ENCODE assay signal across 13 mouse cellular contexts in the genomic region with DNA sequence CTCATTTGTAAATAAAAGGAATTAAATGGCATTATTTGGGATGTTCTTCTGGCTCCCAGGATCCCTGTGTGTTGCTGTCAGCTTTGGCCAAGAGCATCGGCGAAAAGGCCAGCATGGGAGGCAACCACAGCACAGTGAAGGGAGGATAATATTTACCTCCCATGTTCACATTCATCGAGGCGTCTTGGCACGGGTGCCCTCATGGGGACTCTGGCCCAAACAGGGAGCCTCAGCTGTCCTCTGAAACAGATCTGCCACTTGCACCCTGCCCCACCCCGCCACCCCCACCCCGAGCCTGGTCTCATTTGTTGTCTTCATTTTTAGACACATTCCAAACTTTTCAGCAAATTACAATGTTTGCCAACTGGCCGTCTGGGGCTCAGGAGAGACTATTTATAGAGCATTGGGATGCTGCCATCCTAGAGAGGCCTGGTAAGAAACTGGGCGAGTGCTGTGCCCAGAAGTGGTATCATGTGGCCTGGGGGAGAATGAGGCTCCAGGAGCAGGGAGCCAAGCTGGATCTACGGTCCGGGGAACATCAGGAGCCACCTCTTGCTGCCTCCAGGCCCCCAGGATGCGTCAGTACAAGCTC. TPM values are rescaled to one million over a fixed set of nuclear protein-coding genes. Genes with fewer than 3 reads are reported as not detected.
A peak's percentile ranks its signal among the peaks of the same experiment; 100 is the strongest.
DNase-seq lines count a peak whose midpoint lies in the region; ATAC-seq and TF ChIP-seq lines count a peak whose summit lies in the region.
"Had no signal": no experiment of that assay in that cellular context is flagged by ENCODE, and none has a peak within 500 bp of the region (broad histone marks: within the 10 kb centered on the region; RNA-seq: fewer than 3 reads in every experiment).

No protein-coding gene starts in this region.

- no peak overlapping the region for H3K4me2 ChIP-seq in embryonic facial prominence, embryonic 14.5 days (ENCODE audit: low read depth, low read length)
- H3K4me2 ChIP-seq: lung, embryonic 14.5 days; midbrain, embryonic 15.5 days had no signal

- intact Hi-C loops in heart, postnatal 10 days (cut with DNase I), result no loop called here

- H3K4me1 ChIP-seq in heart, embryonic 10.5 days, result peaks cover 18% of the 10 kb centered on the region
- no peaks in the 10 kb centered on the region for H3K4me1 ChIP-seq in embryonic facial prominence, embryonic 14.5 days (ENCODE audit: control insufficient read depth, insufficient read depth, low read length)
- H3K4me1 ChIP-seq: midbrain, embryonic 15.5 days had no signal

- DNase-seq in heart, adult 18-20 months, result peak; percentile 65 to 68
- DNase-seq in heart, embryonic 10.5 days (ENCODE audit: low spot score), result no peak
- DNase-seq in brain, embryonic 14.5 days (ENCODE audit: low read depth), result peak; percentile 36
- peak; percentile 58 for DNase-seq in embryonic facial prominence, embryonic 14.5 days (ENCODE audit: low spot score)
- peak; percentile 72 to 79 for DNase-seq in heart, postnatal 10 days
- DNase-seq in yolk sac, embryonic 10.5 days (ENCODE audit: low spot score), result no peak
- no peak for DNase-seq in right cerebral cortex, postnatal 14 days
- DNase-seq in adrenal gland, adult 18-20 months (ENCODE audit: low spot score in 2 of 2), result no peak
- DNase-seq: kidney, postnatal 4 days; lung, embryonic 14.5 days; thymus, postnatal 36 days had no signal

- H3K36me3 ChIP-seq in heart, embryonic 10.5 days, result no peaks in the 10 kb centered on the region
- H3K36me3 ChIP-seq in embryonic facial prominence, embryonic 14.5 days (ENCODE audit: control insufficient read depth, insufficient read depth, low read length), result no peaks in the 10 kb centered on the region
- H3K36me3 ChIP-seq: midbrain, embryonic 15.5 days had no signal

- peaks cover 32% of the 10 kb centered on the region for H3K27me3 ChIP-seq in heart, embryonic 10.5 days (ENCODE audit: insufficient read depth, poor library complexity, severe bottlenecking)
- peaks cover 4% of the 10 kb centered on the region; the same call in 1 of the 2 replicates for H3K27me3 ChIP-seq in embryonic facial prominence, embryonic 14.5 days (replicated peaks; ENCODE audit: control insufficient read depth, insufficient read depth, low read length)

- ATAC-seq in embryonic facial prominence, embryonic 14.5 days (ENCODE audit: low read depth), result peak; percentile 9; the same call in 1 of the 2 replicates
- ATAC-seq: midbrain, embryonic 15.5 days had no signal

- H3K4me3 ChIP-seq in heart, embryonic 10.5 days, result no peak overlapping the region
- H3K4me3 ChIP-seq in embryonic facial prominence, embryonic 14.5 days (ENCODE audit: low read depth, low read length), result no peak overlapping the region
- H3K4me3 ChIP-seq: midbrain, embryonic 15.5 days had no signal

- no peak overlapping the region for H3K9ac ChIP-seq in embryonic facial prominence, embryonic 14.5 days (ENCODE audit: low read depth, low read length)
- H3K9ac ChIP-seq: lung, embryonic 14.5 days; midbrain, embryonic 15.5 days had no signal

- no peaks in the 10 kb centered on the region for H3K9me3 ChIP-seq in heart, embryonic 10.5 days
- no peaks in the 10 kb centered on the region for H3K9me3 ChIP-seq in embryonic facial prominence, embryonic 14.5 days (ENCODE audit: control insufficient read depth, low read length)
- H3K9me3 ChIP-seq: midbrain, embryonic 15.5 days had no signal

- 84% methylated on average over 12 of the region's 12 CpGs for WGBS in heart, embryonic 10.5 days
- 56% methylated on average over 11 of the region's 12 CpGs for WGBS in embryonic facial prominence, embryonic 14.5 days

- no peak for TF ChIP-seq POLR2A in brain, embryonic 14.5 days (IDR thresholded peaks at IDR 0.05; ENCODE audit: borderline replicate concordance, extremely low read depth, insufficient read depth, insufficient read length, poor library complexity, severe bottlenecking)

- H3K27ac ChIP-seq in heart, embryonic 10.5 days, result no peak overlapping the region
- H3K27ac ChIP-seq in embryonic facial prominence, embryonic 14.5 days (replicated peaks; ENCODE audit: low read depth, low read length), result no peak overlapping the region
- H3K27ac ChIP-seq: midbrain, embryonic 15.5 days had no signal

- no peak for TF ChIP-seq CTCF in brain, embryonic 14.5 days (IDR thresholded peaks at IDR 0.05; ENCODE audit: borderline replicate concordance, extremely low read depth, insufficient read depth, insufficient read length)

RNA-seq across cellular contexts. Expression of gene Meox1, which starts 27.3 kb away (rescaled TPM):
- 1 to 10 TPM; 4.3 to 6.5 TPM for total RNA-seq in heart, adult 18-20 months (2021)
- 5.7 and 8.2 TPM in 2 replicates for polyA plus RNA-seq in heart, embryonic 10.5 days (2016; fragmentation: Nextera tagmentation; extraction: Ambion mirVana)
- 0.35 and 0.36 TPM in 2 replicates for polyA plus RNA-seq in brain, embryonic 14.5 days (2012; rRNA removed)
- 12.7 and 16.7 TPM in 2 replicates for polyA plus RNA-seq in embryonic facial prominence, embryonic 14.5 days (2014; fragmentation: Nextera tagmentation; extraction: Ambion mirVana)
- 10 to 100 TPM; 23.7 to 27.5 TPM for total RNA-seq in heart, postnatal 10 days (2021)
- total RNA-seq in adrenal gland, adult 18-20 months (2021), result 1 to 10 TPM; 1.8 to 4.2 TPM

RNA-seq across cellular contexts. Expression of gene Sost, which starts 45.4 kb away (rescaled TPM):
- total RNA-seq in heart, adult 18-20 months (2021), result 1 to 10 TPM; 1.9 to 2.0 TPM
- polyA plus RNA-seq in heart, embryonic 10.5 days (2016; fragmentation: Nextera tagmentation; extraction: Ambion mirVana), result 0.36 and 0.96 TPM in 2 replicates
- 0.22 and 0.23 TPM in 2 replicates for polyA plus RNA-seq in brain, embryonic 14.5 days (2012; rRNA removed)
- polyA plus RNA-seq in embryonic facial prominence, embryonic 14.5 days (2014; fragmentation: Nextera tagmentation; extraction: Ambion mirVana), result not detected in 2 replicates
- 1 to 10 TPM; 1.5 to 2.2 TPM for total RNA-seq in heart, postnatal 10 days (2021)
- total RNA-seq in adrenal gland, adult 18-20 months (2021), result not detected
- total RNA-seq: left cerebral cortex, postnatal 14 days had no signal
- polyA plus RNA-seq: lung, embryonic 14.5 days; midbrain, embryonic 15.5 days had no signal

Comparison
In these comparisons a context has a peak if more than half of its experiments do, and no peak if none do; other contexts are left out.
1. DNase-seq: peak in heart, adult 18-20 months (2 of 2), brain, embryonic 14.5 days (single experiment), embryonic facial prominence, embryonic 14.5 days (single experiment) and heart, postnatal 10 days (2 of 2); none in heart, embryonic 10.5 days (single experiment), yolk sac, embryonic 10.5 days (single experiment), right cerebral cortex, postnatal 14 days (single experiment) and adrenal gland, adult 18-20 months (0 of 2).